Mouse (Mus musculus): Measurements from ENCODE around the gene Ubb.
A peak's percentile ranks its signal among the peaks of the same experiment; 100 is the strongest.

Ubb gene

GRCm38 (mm10) chr11:62551226-62552119 is 502 bp downstream of the Ubb start:
- peak; percentile 92 for DNase-seq (ENCODE audit: low spot score)

GRCm38 (mm10) chr11:62553186-62553585 is 2.2 kb downstream of the Ubb start:
- DNase-seq (ENCODE audit: low spot score), result no peak

- no peak for DNase-seq (ENCODE audit: low spot score)
Measured at GRCm38 (mm10) chr11:62553633-62554032, 2.7 kb downstream of the Ubb start.

- no peak for DNase-seq (ENCODE audit: low spot score)
Measured at GRCm38 (mm10) chr11:62554163-62554855, 3.3 kb downstream of the Ubb start.

- no peak for DNase-seq (ENCODE audit: low spot score)
Measured at GRCm38 (mm10) chr11:62554934-62555517, 4.1 kb downstream of the Ubb start.

GRCm38 (mm10) chr11:62555896-62556412 is 5.0 kb downstream of the Ubb start:
- DNase-seq (ENCODE audit: low spot score), result no peak

GRCm38 (mm10) chr11:62557205-62557604 is 6.2 kb downstream of the Ubb start:
- DNase-seq (ENCODE audit: low spot score), result no peak

- DNase-seq (ENCODE audit: low spot score), result no peak
Measured at GRCm38 (mm10) chr11:62558152-62558551, 7.2 kb downstream of the Ubb start.

GRCm38 (mm10) chr11:62558961-62559646 is 8.1 kb downstream of the Ubb start:
- peak; percentile 34 for DNase-seq (ENCODE audit: low spot score)

GRCm38 (mm10) chr11:62560463-62561016 is 9.6 kb downstream of the Ubb start:
- peak; percentile 29 for DNase-seq (ENCODE audit: low spot score)

- DNase-seq (ENCODE audit: low spot score), result no peak
Measured at GRCm38 (mm10) chr11:62563590-62563989, 12.6 kb downstream of the Ubb start.

GRCm38 (mm10) chr11:62565747-62566146 is 14.8 kb downstream of the Ubb start:
- DNase-seq (ENCODE audit: low spot score), result no peak

GRCm38 (mm10) chr11:62566211-62566610 is 15.2 kb downstream of the Ubb start:
- DNase-seq (ENCODE audit: low spot score), result no peak

GRCm38 (mm10) chr11:62568300-62568699 is 17.3 kb downstream of the Ubb start:
- no peak for DNase-seq (ENCODE audit: low spot score)

- DNase-seq (ENCODE audit: low spot score), result no peak
Measured at GRCm38 (mm10) chr11:62573959-62574702, 23.2 kb downstream of the Ubb start, which contains the start of gene Trpv2. Gene Trpv2, plus strand, starts transcription at chr11:62574486.

- no peak for DNase-seq (ENCODE audit: low spot score)
Measured at GRCm38 (mm10) chr11:62574703-62575085, 23.7 kb downstream of the Ubb start.

GRCm38 (mm10) chr11:62575297-62575658 is 24.3 kb downstream of the Ubb start:
- peak; percentile 80 for DNase-seq (ENCODE audit: low spot score)

GRCm38 (mm10) chr11:62575659-62576438 is 24.9 kb downstream of the Ubb start:
- no peak for DNase-seq (ENCODE audit: low spot score)

GRCm38 (mm10) chr11:62576530-62577152 is 25.7 kb downstream of the Ubb start:
- no peak for DNase-seq (ENCODE audit: low spot score)

- DNase-seq (ENCODE audit: low spot score), result no peak
Measured at GRCm38 (mm10) chr11:62583031-62583430, 32.1 kb downstream of the Ubb start.
